Mouse (Mus musculus): ENCODE measurements at regions not wholly inside any gene's neighbourhood (a gene's known extent, or its start where the extent isn't known, plus 50 kb on each side); places are given as distances from the start of the nearest gene placed in this dataset.

GRCm38 (mm10) chr16:75159740-75160139, 426.1 kb downstream of the Lipi start:
- Histone ChIP-seq H3K36me3 (replicated peaks; ENCODE audit: control insufficient read depth, insufficient read depth, low read depth) (no peaks in the 10 kb centered on the region), H3K4me3 (ENCODE audit: insufficient read depth in 1 of 2, low read depth in 2 of 2, low read length in 2 of 2) (no peak overlapping the region), H3K4me1 (replicated peaks; ENCODE audit: control insufficient read depth in 2 of 2, insufficient read depth in 2 of 2, low read length in 1 of 2) (no peaks in the 10 kb centered on the region), H3K4me2 (ENCODE audit: low read depth) (no peak overlapping the region), H3K9ac (replicated peaks) (no peak overlapping the region), H3K27me3 (ENCODE audit: control insufficient read depth, insufficient read depth, low read length) (no peaks in the 10 kb centered on the region), H3K27ac (no peak overlapping the region), H3K9me3 (ENCODE audit: control insufficient read depth, low read length) (no peaks in the 10 kb centered on the region)
- DNase-seq (ENCODE audit: low read depth in 3 of 3, low spot score in 3 of 3) (no peak), ATAC-seq (ENCODE audit: insufficient read depth) (no peak)
- TF ChIP-seq CTCF (IDR thresholded peaks at IDR 0.05; ENCODE audit: low read depth) (no peak), EP300 (IDR thresholded peaks at IDR 0.05; ENCODE audit: low read depth) (no peak)
- 70% methylated on average over 2 of the region's 2 CpGs for WGBS (ENCODE audit: insufficient replicate concordance)

- H3K9ac ChIP-seq (replicated peaks): no peak overlapping the region
- H3K36me3 ChIP-seq (replicated peaks; ENCODE audit: control insufficient read depth, insufficient read depth, low read depth): no peaks in the 10 kb centered on the region
- H3K27ac ChIP-seq: no peak overlapping the region
- DNase-seq (ENCODE audit: low read depth in 3 of 3, low spot score in 3 of 3): no peak
- no peak overlapping the region for H3K4me2 ChIP-seq (ENCODE audit: low read depth)
- no peak for ATAC-seq (ENCODE audit: insufficient read depth)
- TF ChIP-seq CTCF (IDR thresholded peaks at IDR 0.05; ENCODE audit: low read depth) (no peak), EP300 (IDR thresholded peaks at IDR 0.05; ENCODE audit: low read depth) (no peak)
- no peaks in the 10 kb centered on the region for H3K27me3 ChIP-seq (ENCODE audit: control insufficient read depth, insufficient read depth, low read length)
- H3K4me1 ChIP-seq (replicated peaks; ENCODE audit: control insufficient read depth in 2 of 2, insufficient read depth in 2 of 2, low read length in 1 of 2): no peaks in the 10 kb centered on the region
- H3K4me3 ChIP-seq (ENCODE audit: insufficient read depth in 1 of 2, low read depth in 2 of 2, low read length in 2 of 2): no peak overlapping the region
- no peaks in the 10 kb centered on the region for H3K9me3 ChIP-seq (ENCODE audit: control insufficient read depth, low read length)
- WGBS (ENCODE audit: insufficient replicate concordance): 65% methylated on average over 5 of the region's 5 CpGs
Observed at GRCm38 (mm10) chr16:75155441-75156038, 430.3 kb downstream of the Lipi start.
